Mouse (Mus musculus): ENCODE measurements around the gene Dmrtc2.

- TF ChIP-seq CTCF (IDR thresholded peaks at IDR 0.05; ENCODE audit: borderline replicate concordance, insufficient read depth, low read length) (no peak), POLR2A (IDR thresholded peaks at IDR 0.05; ENCODE audit: low read depth, low read length) (no peak)
Measured at GRCm38 (mm10) chr7:24856460-24857120, 13.3 kb upstream of the Dmrtc2 start.

All from embryonic fibroblast, embryonic 13.5 days (primary cell).